Mouse (Mus musculus) liver, embryonic 14.5 days (tissue): ENCODE data around the gene Adamts17. TPM values are rescaled to one million over a fixed set of nuclear protein-coding genes. Genes with fewer than 3 reads are reported as not detected.
A peak's percentile ranks its signal among the peaks of the same experiment; 100 is the strongest.

Source experiments
- ATAC-seq: fragments of 200-750 bp; cut with Nextera tagmentation; 2 replicates; pipeline ENCODE4 v1.8.0; 2017; ENCODE audit warnings: moderate number of reproducible peaks, mild to moderate bottlenecking, moderate library complexity; ENCODE audit not compliant: insufficient read depth
- DNase-seq, 3 experiments: peaks; one replicate each; pipeline ENCODE4 v3.0.0-alpha.2; 2012 to 2013; ENCODE audit warnings: low read depth in 3 of 3, low spot score in 3 of 3
- H3K27ac ChIP-seq: fragments of 300-500 bp; sonication (generic); 2 replicates; pipeline ENCODE4 v1.5.1; 2014; ENCODE audit warnings: moderate library complexity, mild to moderate bottlenecking, control low read depth, inconsistent platforms
- H3K27me3 ChIP-seq: fragments of 300-500 bp; sonication (generic); 2 replicates; pipeline ENCODE4 v1.6.1; 2014; ENCODE audit warnings: mild to moderate bottlenecking, low read length, moderate library complexity; ENCODE audit not compliant: control insufficient read depth, insufficient read depth
- H3K36me3 ChIP-seq: fragments of 300-500 bp; sonication (generic); replicated peaks from 2 replicates; pipeline ENCODE4 v1.6.1; 2014; ENCODE audit warnings: low read depth; ENCODE audit not compliant: control insufficient read depth, insufficient read depth
- H3K4me1 ChIP-seq, 2 experiments: fragments of 200-500 bp in 1 of 2; fragments of 300-500 bp in 1 of 2; sonication (generic) in 1 of 2; replicated peaks; 2 replicates each; pipeline ENCODE4 v1.6.1; 2012 to 2014; ENCODE audit warnings: antibody characterized with exemption in 1 of 2, inconsistent platforms in 1 of 2, low read length in 1 of 2; ENCODE audit not compliant: control insufficient read depth in 2 of 2, insufficient read depth in 2 of 2
- H3K4me2 ChIP-seq: fragments of 300-500 bp; sonication (generic); 2 replicates; pipeline ENCODE4 v1.6.1; 2014; ENCODE audit warnings: low read depth, mild to moderate bottlenecking, control low read depth, moderate library complexity
- H3K4me3 ChIP-seq, 2 experiments: fragments of 200-500 bp in 1 of 2; fragments of 300-500 bp in 1 of 2; sonication (generic) in 1 of 2; 2 replicates each; pipeline ENCODE4 v1.5.1; 2012 to 2014; ENCODE audit warnings: low read depth in 2 of 2, low read length in 2 of 2, mild to moderate bottlenecking in 2 of 2, control low read depth in 1 of 2, inconsistent platforms in 1 of 2, moderate library complexity in 1 of 2; ENCODE audit not compliant: insufficient read depth in 1 of 2
- H3K9ac ChIP-seq: fragments of 300-500 bp; sonication (generic); replicated peaks from 2 replicates; pipeline ENCODE4 v1.6.1; 2014; ENCODE audit warnings: mild to moderate bottlenecking, control low read depth, moderate library complexity
- H3K9me3 ChIP-seq: fragments of 300-500 bp; sonication (generic); 2 replicates; pipeline ENCODE4 v1.6.1; 2016; ENCODE audit warnings: low read length, mixed read lengths; ENCODE audit not compliant: control insufficient read depth
- CTCF ChIP-seq: IDR thresholded peaks from 2 replicates; pipeline ENCODE4 v1.5.1; 2016; ENCODE audit warnings: antibody characterized with exemption, low read depth, control low read depth
- EP300 ChIP-seq: IDR thresholded peaks from 2 replicates; pipeline ENCODE4 v1.6.1; 2016; ENCODE audit warnings: antibody characterized with exemption, low read depth
- WGBS: fragments of 180-500 bp; shearing (Covaris S2); extraction: QIAGEN DNeasy Blood & Tissue Kit; methylation state at CpG from one replicate; pipeline ENCODE4 v1.1.7; 2014; ENCODE audit not compliant: insufficient replicate concordance; 5-methylcytosine and 5-hydroxymethylcytosine counted together
- polyA plus RNA-seq, 2 experiments: library from polyadenylated mRNA; depleted of rRNA in 1 of 2; stranded (reverse) in 1 of 2; unstranded in 1 of 2; fragments of >200 nt; fragmentation: Nextera tagmentation in 1 of 2; extraction: Ambion mirVana in 1 of 2; gene quantifications; 2 replicates each; pipeline versions ENCODE4 v1.2.1 to v1.2.3; 2012 to 2014

Gene Adamts17
- polyA plus RNA-seq, 2 experiments, result 0.15 TPM; not detected in 1

GRCm38 (mm10) chr7:67029481-67029880 is 189.9 kb downstream of the Adamts17 start:
- Histone ChIP-seq H3K4me2 (no peak overlapping the region), H3K4me1 (no peaks in the 10 kb centered on the region), H3K9me3 (no peaks in the 10 kb centered on the region), H3K27ac (no peak overlapping the region), H3K4me3 (no peak overlapping the region), H3K9ac (no peak overlapping the region), H3K36me3 (no peaks in the 10 kb centered on the region), H3K27me3 (no peaks in the 10 kb centered on the region)
- WGBS, result 84% methylated on average over 14 of the region's 14 CpGs
- no peak for DNase-seq
- ATAC-seq, result no peak
- TF ChIP-seq EP300, result no peak
- TF ChIP-seq CTCF, result no peak

GRCm38 (mm10) chr7:67031284-67031683 is 191.7 kb downstream of the Adamts17 start:
- DNase-seq (no peak), ATAC-seq (peak; percentile 69)
- Histone ChIP-seq H3K9ac (no peak overlapping the region), H3K4me2 (no peak overlapping the region), H3K4me3 (no peak overlapping the region), H3K4me1 (no peaks in the 10 kb centered on the region), H3K36me3 (no peaks in the 10 kb centered on the region), H3K27me3 (no peaks in the 10 kb centered on the region), H3K9me3 (no peaks in the 10 kb centered on the region), H3K27ac (no peak overlapping the region)
- WGBS, result 15% methylated on average over 2 of the region's 2 CpGs
- TF ChIP-seq EP300 (no peak), CTCF (no peak)

GRCm38 (mm10) chr7:67032616-67033015 is 193.1 kb downstream of the Adamts17 start:
- H3K4me1 ChIP-seq, result no peaks in the 10 kb centered on the region
- no peak overlapping the region for H3K4me3 ChIP-seq
- no peaks in the 10 kb centered on the region for H3K9me3 ChIP-seq
- H3K27me3 ChIP-seq, result no peaks in the 10 kb centered on the region
- H3K36me3 ChIP-seq, result no peaks in the 10 kb centered on the region
- no peak overlapping the region for H3K27ac ChIP-seq
- TF ChIP-seq CTCF (no peak), EP300 (no peak)
- ATAC-seq (no peak), DNase-seq (no peak)
- no peak overlapping the region for H3K4me2 ChIP-seq
- H3K9ac ChIP-seq, result no peak overlapping the region

- DNase-seq (no peak), ATAC-seq (no peak)
- 79% methylated on average over 2 of the region's 2 CpGs for WGBS
- H3K27ac ChIP-seq, result no peak overlapping the region
- no peak overlapping the region for H3K4me3 ChIP-seq
- no peak overlapping the region for H3K4me2 ChIP-seq
- no peak overlapping the region for H3K9ac ChIP-seq
- H3K36me3 ChIP-seq, result no peaks in the 10 kb centered on the region
- H3K27me3 ChIP-seq, result no peaks in the 10 kb centered on the region
- TF ChIP-seq CTCF, result no peak
- TF ChIP-seq EP300, result no peak
- no peaks in the 10 kb centered on the region for H3K9me3 ChIP-seq
- no peaks in the 10 kb centered on the region for H3K4me1 ChIP-seq
These were observed 194.8 kb downstream of the Adamts17 start for GRCm38 (mm10) chr7:67034369-67034768.

- no peaks in the 10 kb centered on the region for H3K27me3 ChIP-seq
- no peak overlapping the region for H3K27ac ChIP-seq
- no peak for DNase-seq
- no peak overlapping the region for H3K4me2 ChIP-seq
- H3K4me1 ChIP-seq, result no peaks in the 10 kb centered on the region
- TF ChIP-seq EP300 (no peak), CTCF (no peak)
- ATAC-seq, result no peak
- no peak overlapping the region for H3K4me3 ChIP-seq
- H3K9ac ChIP-seq, result no peak overlapping the region
- H3K36me3 ChIP-seq, result no peaks in the 10 kb centered on the region
- H3K9me3 ChIP-seq, result no peaks in the 10 kb centered on the region
- WGBS, result 45% methylated on average over 10 of the region's 10 CpGs
These were observed 195.7 kb downstream of the Adamts17 start for GRCm38 (mm10) chr7:67035246-67035645.

- no peak overlapping the region for H3K4me3 ChIP-seq
- no peaks in the 10 kb centered on the region for H3K4me1 ChIP-seq
- no peak overlapping the region for H3K27ac ChIP-seq
- H3K4me2 ChIP-seq, result no peak overlapping the region
- no peaks in the 10 kb centered on the region for H3K27me3 ChIP-seq
- no peak for TF ChIP-seq CTCF
- no peak for TF ChIP-seq EP300
- DNase-seq (no peak), ATAC-seq (no peak)
- H3K9me3 ChIP-seq, result no peaks in the 10 kb centered on the region
- WGBS, result 69% methylated on average over 5 of the region's 5 CpGs
- no peaks in the 10 kb centered on the region for H3K36me3 ChIP-seq
- H3K9ac ChIP-seq, result no peak overlapping the region
These were observed 196.1 kb downstream of the Adamts17 start for GRCm38 (mm10) chr7:67035661-67036060.
